Mouse (Mus musculus) lung, postnatal 25 days (tissue): ENCODE results near the gene Slco1b2.
"Not testable (repeated sequence)": the region's sequence is repeated elsewhere in the genome, so short reads cannot be mapped to it uniquely, and the experiment has no call there.

ENCODE experiments used
- DNase-seq: peaks from one replicate; pipeline ENCODE4 v3.0.0; 2022; ENCODE audit warnings: low spot score

Slco1b2 gene

DNA sequence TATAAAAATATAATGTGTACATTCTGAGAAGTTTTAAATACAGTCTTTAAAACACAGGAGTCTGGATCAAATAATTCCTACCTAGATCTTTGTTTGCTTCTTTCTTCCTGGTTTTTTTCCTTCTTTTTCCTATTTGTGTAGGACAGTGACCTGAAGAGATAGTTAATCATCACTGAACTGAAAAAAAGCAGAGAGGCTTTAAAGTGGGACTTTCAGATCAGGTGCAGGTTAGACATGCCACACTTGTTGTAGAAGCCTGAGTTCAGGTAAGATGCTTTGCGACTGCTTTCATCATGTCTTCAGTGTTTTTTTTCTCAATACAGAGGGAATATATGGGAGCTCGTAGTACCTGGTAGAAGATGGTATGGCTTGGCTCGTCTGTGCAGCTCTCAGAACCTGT lies at the start of gene Slco1b2:
Gene Slco1b2 (plus strand): TSS at position 228 of the 400 bp plus-strand sequence.
- DNase-seq = no peak

DNA sequence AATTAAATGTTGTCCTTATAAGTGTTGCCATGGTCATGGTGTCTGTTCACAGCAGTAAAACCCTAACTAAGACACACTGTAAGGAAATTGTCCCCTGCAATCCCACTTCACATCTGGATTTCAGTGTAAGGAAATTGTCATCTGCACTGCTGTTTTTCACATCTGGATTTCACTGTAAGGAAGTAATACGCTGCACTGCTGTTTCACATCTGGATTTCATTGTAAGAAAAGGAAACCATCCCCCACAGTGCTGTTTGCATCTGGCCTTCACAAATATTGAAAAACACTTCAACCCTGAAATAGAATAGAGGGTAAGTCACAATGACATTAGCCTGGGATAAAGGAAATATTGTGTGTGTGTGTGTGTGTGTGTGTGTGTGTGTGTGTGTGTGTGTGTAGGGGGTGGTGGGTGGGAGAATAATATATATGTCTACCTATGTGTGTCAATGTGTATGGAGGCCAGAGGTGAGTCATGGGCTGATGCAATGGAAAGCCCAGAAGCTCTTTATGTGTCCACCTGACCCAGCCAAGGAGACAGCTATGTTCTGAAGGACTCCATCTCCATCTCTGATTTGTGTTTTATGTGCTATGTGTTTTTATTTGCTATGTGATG lies 44.4 kb upstream of the Slco1b2 start:
- no peak for DNase-seq

DNA sequence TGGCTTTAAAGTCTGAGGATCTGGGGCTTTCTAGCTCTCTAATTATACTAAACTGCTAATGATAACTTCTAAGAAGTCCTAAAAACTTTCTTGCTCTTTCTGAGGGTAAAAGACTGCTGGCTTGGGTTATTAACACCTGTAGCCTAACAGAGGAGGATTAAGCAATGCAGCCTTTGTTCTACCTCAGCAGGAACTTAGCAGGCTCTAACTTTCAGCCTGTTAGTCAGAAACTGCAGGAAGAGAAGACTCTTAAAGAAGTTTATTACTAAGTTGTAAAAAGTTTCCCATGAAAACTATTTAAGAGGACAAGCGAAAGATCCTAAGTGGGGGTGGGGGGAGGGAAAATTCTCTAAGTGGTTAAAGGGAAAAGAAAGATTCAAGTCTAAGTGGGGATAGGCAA lies 39.3 kb upstream of the Slco1b2 start:
- DNase-seq = no peak

DNA sequence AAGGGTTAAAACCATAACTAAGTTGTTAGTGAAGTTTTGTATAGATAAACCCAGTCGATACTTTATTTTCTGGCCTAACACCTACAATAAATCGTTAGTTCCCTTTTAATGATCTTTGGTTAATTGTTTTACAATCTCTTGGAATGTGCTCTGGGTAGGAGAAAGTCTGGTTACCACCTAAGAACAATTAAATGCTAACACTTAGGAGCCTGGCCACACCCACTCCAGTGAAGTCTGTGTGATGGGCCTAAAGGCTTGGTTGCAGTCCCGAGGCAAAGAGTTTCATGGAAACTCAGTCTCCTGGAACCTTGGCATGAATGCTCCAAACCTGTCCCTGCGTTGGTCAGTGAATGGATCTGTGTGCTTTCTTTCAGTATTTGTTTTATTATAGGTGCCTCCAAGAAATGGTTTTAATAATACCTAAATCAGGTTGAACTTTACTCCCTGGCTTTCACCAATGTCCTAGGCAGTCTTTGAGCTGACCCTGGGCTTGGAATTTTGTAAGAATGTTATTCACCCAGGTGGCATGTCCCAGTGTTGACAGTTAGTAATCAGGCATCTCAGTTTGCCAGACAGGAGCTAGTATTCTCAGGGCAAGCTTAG lies 38.6 kb upstream of the Slco1b2 start:
- DNase-seq = not testable (repeated sequence)

DNA sequence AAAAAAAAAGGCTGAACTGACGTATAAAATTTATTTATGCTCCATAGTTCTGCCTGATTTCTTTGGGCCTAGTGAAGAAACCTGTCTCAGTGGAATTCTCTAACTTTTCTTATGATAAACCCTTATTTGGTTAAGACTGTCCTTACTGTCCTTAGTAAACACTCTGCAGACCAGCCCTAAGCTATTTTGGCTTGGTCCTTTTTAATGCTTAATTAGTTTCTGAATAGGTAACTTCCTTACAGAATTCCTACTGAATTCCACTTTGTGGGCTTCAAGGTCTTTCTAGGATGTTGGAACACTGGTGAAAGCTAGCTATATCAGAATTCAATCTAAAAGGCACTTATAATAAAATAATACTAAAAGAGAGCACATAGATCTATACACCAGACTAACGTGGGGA lies 33.2 kb upstream of the Slco1b2 start:
- no peak for DNase-seq

DNA sequence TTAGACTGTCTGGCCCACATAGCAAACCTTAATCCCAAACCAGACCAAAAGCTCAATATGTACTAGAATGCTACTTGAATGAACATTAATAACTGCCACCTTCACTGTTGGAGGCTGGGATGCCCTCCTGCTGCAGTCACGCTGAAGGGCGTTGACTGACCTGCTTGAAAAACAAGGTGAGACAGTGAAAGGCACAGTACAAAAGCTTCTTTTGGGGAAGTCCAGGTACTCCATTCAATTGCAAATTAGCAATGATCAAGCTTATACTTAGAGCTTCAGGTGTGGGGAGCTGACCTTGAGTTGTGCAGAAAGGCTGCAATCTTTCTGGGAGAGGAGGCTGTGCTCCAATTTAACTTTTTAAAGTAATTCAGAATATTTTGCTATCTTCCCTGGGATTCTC lies 32.3 kb upstream of the Slco1b2 start:
- DNase-seq = no peak

DNA sequence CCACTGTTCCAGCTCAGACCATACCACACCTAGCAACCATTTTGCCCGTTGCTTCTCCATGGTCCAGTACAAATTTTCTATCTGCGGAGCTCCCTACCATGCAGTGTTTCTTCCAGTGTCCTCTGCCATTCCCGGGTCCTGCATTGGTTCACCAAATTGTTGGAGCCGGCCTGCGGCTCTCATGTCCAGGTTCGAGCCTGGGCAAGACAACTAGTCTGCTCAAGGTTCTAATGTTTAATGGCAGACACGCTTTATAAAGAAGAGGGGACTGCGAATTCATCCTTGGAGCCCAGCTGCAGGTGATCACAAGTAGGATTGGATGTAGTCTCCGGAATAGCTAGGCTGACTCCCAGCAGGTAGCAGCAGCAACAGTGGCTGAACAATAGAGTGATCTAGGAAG lies 28.4 kb upstream of the Slco1b2 start:
- DNase-seq = no peak

DNA sequence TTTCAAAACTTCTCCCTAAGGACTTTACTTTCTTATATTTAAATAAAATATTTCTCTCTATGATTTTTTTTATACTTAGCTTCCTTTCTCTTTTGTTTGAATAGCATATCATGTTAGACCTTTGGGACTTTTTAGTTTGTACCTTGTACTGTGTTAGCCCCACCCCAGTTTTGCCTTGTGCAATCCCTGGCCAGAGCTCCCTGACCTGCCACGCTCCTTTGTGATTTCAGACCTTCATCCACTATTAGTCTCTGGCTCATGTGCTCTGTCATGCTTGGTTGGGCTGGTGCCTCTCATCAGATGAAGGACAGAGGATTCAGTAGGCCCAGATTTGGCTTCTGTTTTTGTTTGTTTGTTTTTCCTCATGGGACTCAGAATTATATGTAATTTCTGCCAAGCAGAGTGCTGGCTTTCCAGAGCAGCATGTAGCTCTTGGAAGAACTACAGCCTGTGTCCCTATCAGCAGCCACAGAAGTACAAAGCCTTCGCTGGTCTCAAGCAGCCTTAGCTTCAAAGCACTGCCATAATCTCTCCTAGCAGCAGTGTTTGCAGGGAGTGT lies 18.5 kb upstream of the Slco1b2 start:
- DNase-seq = no peak

DNA sequence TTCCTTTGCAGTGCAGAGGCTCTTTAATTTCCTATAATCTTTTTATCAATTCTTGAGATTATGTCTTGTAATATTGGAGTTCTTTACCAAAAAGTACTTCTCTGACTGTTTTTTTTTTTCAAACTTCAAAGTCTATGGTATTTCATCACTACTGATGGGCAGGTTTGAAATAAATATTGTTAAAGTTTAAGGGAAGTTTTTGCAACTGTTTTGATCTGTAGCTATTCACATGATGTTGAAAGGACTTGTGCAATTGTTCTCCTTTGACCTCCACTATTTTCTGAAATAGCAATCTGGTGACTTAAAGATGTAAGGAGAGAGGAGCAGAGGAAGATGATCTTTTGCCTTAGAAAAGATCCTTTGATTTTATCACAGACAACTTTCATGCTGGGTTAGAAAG lies 15.3 kb upstream of the Slco1b2 start:
- no peak for DNase-seq

DNA sequence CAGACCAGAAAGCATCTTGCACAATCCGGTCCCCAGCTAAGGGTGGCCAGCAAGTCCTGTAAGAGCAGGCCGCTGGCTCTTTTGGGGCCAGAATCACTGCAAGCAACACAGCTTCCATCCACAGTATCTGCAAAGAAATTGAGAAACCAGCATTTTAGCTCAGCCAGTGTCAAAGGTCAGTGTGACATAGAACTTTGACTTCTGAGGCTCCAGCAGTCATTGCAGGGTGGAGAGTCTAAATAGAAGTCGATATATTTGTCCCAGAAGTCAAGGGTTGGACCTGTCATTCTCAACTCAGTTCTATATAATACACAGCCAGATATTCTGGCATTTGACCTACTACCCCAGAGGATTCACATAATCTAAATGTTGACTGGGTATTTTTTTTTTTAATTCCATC lies 14.0 kb upstream of the Slco1b2 start:
- DNase-seq = no peak

DNA sequence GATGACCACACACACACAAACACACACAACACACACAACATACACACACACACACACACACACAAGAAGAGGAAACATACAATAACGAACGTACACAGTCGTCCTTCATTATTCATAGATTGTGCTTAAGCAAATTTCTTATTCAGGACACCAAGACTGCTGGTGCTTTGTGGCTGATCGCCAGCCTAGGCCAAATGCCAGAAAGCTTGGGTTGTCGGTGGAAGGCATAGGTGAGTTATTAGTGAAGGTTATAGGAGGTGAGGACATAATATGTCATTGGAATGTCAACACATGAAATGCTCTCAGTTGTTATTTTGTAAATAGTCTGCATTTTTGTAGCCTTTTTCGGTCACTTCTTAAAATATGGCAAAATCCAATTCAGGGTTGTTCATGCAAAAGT lies 3.6 kb downstream of the Slco1b2 start:
- no peak for DNase-seq

DNA sequence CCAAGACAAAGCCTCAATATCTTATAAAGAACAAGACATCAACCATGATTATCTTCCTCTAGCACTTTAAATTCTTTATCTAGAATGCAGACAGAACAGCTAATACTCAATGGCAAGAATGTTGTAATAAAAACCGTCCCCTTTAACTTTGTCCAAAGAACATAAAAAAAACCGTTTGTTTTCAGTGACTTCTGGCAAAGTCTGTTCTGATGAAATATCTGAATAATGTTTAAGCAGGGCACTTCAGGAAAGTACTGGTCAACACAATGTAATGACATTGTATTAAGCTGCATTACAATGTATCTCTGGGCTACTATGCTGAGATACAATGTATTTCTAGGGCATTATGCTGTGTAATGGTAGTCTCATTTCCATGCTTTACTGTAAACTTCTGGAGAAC lies 5.9 kb downstream of the Slco1b2 start:
- DNase-seq = no peak

DNA sequence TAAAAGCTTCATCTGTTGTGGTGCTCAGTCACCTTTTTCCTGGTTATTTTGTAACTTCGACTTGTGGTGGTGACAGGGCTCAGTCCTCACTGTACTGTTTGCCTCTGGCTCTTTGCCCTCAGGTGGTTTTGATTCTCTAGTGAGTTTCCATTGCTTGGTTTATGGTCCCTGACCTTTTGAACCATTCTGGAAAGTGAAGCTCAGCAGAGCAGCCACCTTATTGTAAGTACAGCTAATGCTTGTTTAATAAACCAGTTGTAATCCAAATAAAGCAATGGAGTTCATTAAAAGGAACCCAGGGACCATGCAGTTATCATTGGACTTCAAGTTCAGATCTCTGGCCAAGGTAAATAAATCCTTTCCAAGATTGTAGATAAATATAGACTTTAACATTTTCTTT lies 11.3 kb downstream of the Slco1b2 start:
- peak; percentile 13 for DNase-seq

DNA sequence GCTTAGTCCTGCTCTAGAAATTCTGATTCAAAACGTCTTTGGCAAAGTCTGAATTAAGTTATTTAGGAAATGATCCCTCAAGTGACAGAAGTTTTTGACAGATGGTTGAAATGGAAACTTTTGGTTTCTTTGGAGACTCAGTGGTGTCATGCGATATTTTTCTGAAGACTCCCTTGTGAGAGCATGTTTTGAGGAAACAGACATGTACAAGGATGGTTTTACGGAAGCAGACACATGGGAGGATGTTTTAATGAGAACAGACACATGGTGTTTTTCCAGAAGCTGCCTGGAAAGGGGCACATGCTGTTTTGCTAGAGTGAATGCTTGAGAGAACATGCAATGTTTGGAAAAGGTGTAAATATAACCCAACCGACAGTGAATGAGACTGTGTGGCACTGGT lies 57.7 kb downstream of the Slco1b2 start:
- DNase-seq = no peak

DNA sequence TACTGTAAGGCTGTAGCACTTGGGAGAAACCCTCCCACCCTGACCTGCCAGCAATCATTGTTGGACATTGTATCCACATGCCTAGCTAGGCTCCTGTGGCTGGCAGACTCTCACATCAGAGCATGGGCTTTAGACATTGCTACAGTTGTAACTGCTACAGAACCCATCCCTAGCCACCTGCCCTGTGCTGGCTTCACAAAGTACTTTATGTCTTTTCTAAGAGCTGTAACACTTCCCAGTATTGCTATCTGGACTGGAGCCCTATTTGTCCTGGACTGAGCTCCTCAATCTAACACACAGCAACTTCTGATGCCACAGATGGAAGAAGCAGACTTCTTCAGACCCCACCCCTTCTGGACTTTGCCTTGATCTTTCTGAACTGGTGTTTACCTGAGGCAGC lies 61.9 kb downstream of the Slco1b2 start:
- no peak for DNase-seq
